Mouse (Mus musculus) bone marrow macrophage, adult 2 months (primary cell): ENCODE measurements around the gene Npas4.

ENCODE experiments used
- CTCF ChIP-seq: IDR thresholded peaks from 2 replicates; pipeline ENCODE4 v1.5.1; 2012; ENCODE audit warnings: low read depth, mild to moderate bottlenecking, low read length, moderate library complexity
- POLR2A ChIP-seq: IDR thresholded peaks from 2 replicates; pipeline ENCODE4 v1.6.1; 2012; ENCODE audit warnings: mild to moderate bottlenecking, low read depth, low read length, borderline replicate concordance

- TF ChIP-seq POLR2A = no peak
- TF ChIP-seq CTCF = no peak
Observed at GRCm38 (mm10) chr19:4999445-5000140, 9.5 kb upstream of the Npas4 start.
